Mouse (Mus musculus) liver, embryonic 14.5 days (tissue): Measurements from ENCODE around the gene Cfap44. TPM values are rescaled to one million over a fixed set of nuclear protein-coding genes. Genes with fewer than 3 reads are reported as not detected.

Experiments
- ATAC-seq: fragments of 200-750 bp; cut with Nextera tagmentation; 2 replicates; pipeline ENCODE4 v1.8.0; 2017; ENCODE audit warnings: moderate number of reproducible peaks, mild to moderate bottlenecking, moderate library complexity; ENCODE audit not compliant: insufficient read depth
- DNase-seq, 3 experiments: peaks; one replicate each; pipeline ENCODE4 v3.0.0-alpha.2; 2012 to 2013; ENCODE audit warnings: low read depth in 3 of 3, low spot score in 3 of 3
- H3K27ac ChIP-seq: fragments of 300-500 bp; sonication (generic); 2 replicates; pipeline ENCODE4 v1.5.1; 2014; ENCODE audit warnings: moderate library complexity, mild to moderate bottlenecking, control low read depth, inconsistent platforms
- H3K27me3 ChIP-seq: fragments of 300-500 bp; sonication (generic); 2 replicates; pipeline ENCODE4 v1.6.1; 2014; ENCODE audit warnings: mild to moderate bottlenecking, low read length, moderate library complexity; ENCODE audit not compliant: control insufficient read depth, insufficient read depth
- H3K36me3 ChIP-seq: fragments of 300-500 bp; sonication (generic); replicated peaks from 2 replicates; pipeline ENCODE4 v1.6.1; 2014; ENCODE audit warnings: low read depth; ENCODE audit not compliant: control insufficient read depth, insufficient read depth
- H3K4me1 ChIP-seq, 2 experiments: fragments of 200-500 bp in 1 of 2; fragments of 300-500 bp in 1 of 2; sonication (generic) in 1 of 2; replicated peaks; 2 replicates each; pipeline ENCODE4 v1.6.1; 2012 to 2014; ENCODE audit warnings: antibody characterized with exemption in 1 of 2, inconsistent platforms in 1 of 2, low read length in 1 of 2; ENCODE audit not compliant: control insufficient read depth in 2 of 2, insufficient read depth in 2 of 2
- H3K4me2 ChIP-seq: fragments of 300-500 bp; sonication (generic); 2 replicates; pipeline ENCODE4 v1.6.1; 2014; ENCODE audit warnings: low read depth, mild to moderate bottlenecking, control low read depth, moderate library complexity
- H3K4me3 ChIP-seq, 2 experiments: fragments of 200-500 bp in 1 of 2; fragments of 300-500 bp in 1 of 2; sonication (generic) in 1 of 2; 2 replicates each; pipeline ENCODE4 v1.5.1; 2012 to 2014; ENCODE audit warnings: low read depth in 2 of 2, low read length in 2 of 2, mild to moderate bottlenecking in 2 of 2, control low read depth in 1 of 2, inconsistent platforms in 1 of 2, moderate library complexity in 1 of 2; ENCODE audit not compliant: insufficient read depth in 1 of 2
- H3K9ac ChIP-seq: fragments of 300-500 bp; sonication (generic); replicated peaks from 2 replicates; pipeline ENCODE4 v1.6.1; 2014; ENCODE audit warnings: mild to moderate bottlenecking, control low read depth, moderate library complexity
- H3K9me3 ChIP-seq: fragments of 300-500 bp; sonication (generic); 2 replicates; pipeline ENCODE4 v1.6.1; 2016; ENCODE audit warnings: low read length, mixed read lengths; ENCODE audit not compliant: control insufficient read depth
- CTCF ChIP-seq: IDR thresholded peaks from 2 replicates; pipeline ENCODE4 v1.5.1; 2016; ENCODE audit warnings: antibody characterized with exemption, low read depth, control low read depth
- EP300 ChIP-seq: IDR thresholded peaks from 2 replicates; pipeline ENCODE4 v1.6.1; 2016; ENCODE audit warnings: antibody characterized with exemption, low read depth
- WGBS: fragments of 180-500 bp; shearing (Covaris S2); extraction: QIAGEN DNeasy Blood & Tissue Kit; methylation state at CpG from one replicate; pipeline ENCODE4 v1.1.7; 2014; ENCODE audit not compliant: insufficient replicate concordance; 5-methylcytosine and 5-hydroxymethylcytosine counted together
- polyA plus RNA-seq, 2 experiments: library from polyadenylated mRNA; depleted of rRNA in 1 of 2; stranded (reverse) in 1 of 2; unstranded in 1 of 2; fragments of >200 nt; fragmentation: Nextera tagmentation in 1 of 2; extraction: Ambion mirVana in 1 of 2; gene quantifications; 2 replicates each; pipeline versions ENCODE4 v1.2.1 to v1.2.3; 2012 to 2014

The Cfap44 gene
- polyA plus RNA-seq, 2 experiments: 0.47 to 0.59 TPM

GRCm38 (mm10) chr16:44458826-44459225, 64.2 kb downstream of the Cfap44 start:
- H3K27ac ChIP-seq: no peak overlapping the region
- H3K9ac ChIP-seq: no peak overlapping the region
- no peak overlapping the region for H3K4me3 ChIP-seq
- H3K27me3 ChIP-seq: no peaks in the 10 kb centered on the region
- H3K36me3 ChIP-seq: no peaks in the 10 kb centered on the region
- ATAC-seq: no peak
- DNase-seq: no peak
- TF ChIP-seq CTCF: no peak
- no peak for TF ChIP-seq EP300
- 67% methylated on average over 2 of the region's 2 CpGs for WGBS
- no peak overlapping the region for H3K4me2 ChIP-seq
- H3K4me1 ChIP-seq: no peaks in the 10 kb centered on the region
- H3K9me3 ChIP-seq: no peaks in the 10 kb centered on the region

GRCm38 (mm10) chr16:44460922-44461321, 66.3 kb downstream of the Cfap44 start:
- no peak for DNase-seq
- WGBS: 41% methylated on average over 5 of the region's 5 CpGs
- TF ChIP-seq CTCF: no peak
- no peak for TF ChIP-seq EP300

GRCm38 (mm10) chr16:44475281-44475680, 80.7 kb downstream of the Cfap44 start:
- Histone ChIP-seq H3K4me2 (no peak overlapping the region), H3K36me3 (no peaks in the 10 kb centered on the region), H3K9me3 (no peaks in the 10 kb centered on the region), H3K4me3 (no peak overlapping the region), H3K27me3 (no peaks in the 10 kb centered on the region), H3K9ac (no peak overlapping the region), H3K27ac (no peak overlapping the region), H3K4me1 (no peaks in the 10 kb centered on the region)
- 58% methylated on average over 14 of the region's 14 CpGs for WGBS
- no peak for TF ChIP-seq CTCF
- no peak for TF ChIP-seq EP300
- ATAC-seq: no peak
- DNase-seq: peak in 2 of 3 experiments; percentile 67 to 72

More at GRCm38 (mm10) chr16:44460922-44461321, 66.3 kb downstream of the Cfap44 start:
- no peak overlapping the region for H3K9ac ChIP-seq
- no peak overlapping the region for H3K4me2 ChIP-seq
- H3K36me3 ChIP-seq: no peaks in the 10 kb centered on the region
- H3K4me3 ChIP-seq: no peak overlapping the region
- no peaks in the 10 kb centered on the region for H3K9me3 ChIP-seq
- no peak overlapping the region for H3K27ac ChIP-seq
- no peaks in the 10 kb centered on the region for H3K4me1 ChIP-seq
- no peak for ATAC-seq
- no peaks in the 10 kb centered on the region for H3K27me3 ChIP-seq

- H3K27me3 ChIP-seq: no peaks in the 10 kb centered on the region
- H3K9ac ChIP-seq: no peak overlapping the region
- 65% methylated on average over 11 of the region's 11 CpGs for WGBS
- DNase-seq: peak in 2 of 3 experiments; percentile 35 to 44
- no peak overlapping the region for H3K4me2 ChIP-seq
- H3K27ac ChIP-seq: no peak overlapping the region
- no peaks in the 10 kb centered on the region for H3K9me3 ChIP-seq
- no peaks in the 10 kb centered on the region for H3K4me1 ChIP-seq
- ATAC-seq: no peak
- TF ChIP-seq CTCF (no peak), EP300 (no peak)
- H3K4me3 ChIP-seq: no peak overlapping the region
- H3K36me3 ChIP-seq: no peaks in the 10 kb centered on the region
These were observed 81.2 kb downstream of the Cfap44 start for GRCm38 (mm10) chr16:44475682-44476375.

- no peak for TF ChIP-seq CTCF
- no peak for TF ChIP-seq EP300
- ATAC-seq: no peak
- Histone ChIP-seq H3K27ac (no peak overlapping the region), H3K4me1 (no peaks in the 10 kb centered on the region), H3K36me3 (no peaks in the 10 kb centered on the region), H3K9me3 (no peaks in the 10 kb centered on the region), H3K4me2 (no peak overlapping the region), H3K4me3 (no peak overlapping the region), H3K27me3 (no peaks in the 10 kb centered on the region), H3K9ac (no peak overlapping the region)
- WGBS: 36% methylated on average over 18 of the region's 18 CpGs
- DNase-seq: no peak
These were observed 84.2 kb downstream of the Cfap44 start for GRCm38 (mm10) chr16:44478767-44479166.
